Mouse (Mus musculus) MEL (cell line): ENCODE measurements at regions not wholly inside any gene's neighbourhood (a gene's known extent, or its start where the extent isn't known, plus 50 kb on each side); places are given as distances from the start of the nearest gene placed in this dataset.
"Not testable (repeated sequence)": the region's sequence is repeated elsewhere in the genome, so short reads cannot be mapped to it uniquely, and the experiment has no call there.

ENCODE experiments used
- DNase-seq: peaks from one replicate; pipeline ENCODE4 v3.0.0; 2011; ENCODE audit warnings: low read depth, low spot score
- H3K27ac ChIP-seq: 2 replicates; pipeline ENCODE4 v1.5.1; 2012; ENCODE audit warnings: low read depth, mild to moderate bottlenecking, control low read depth, low read length, moderate library complexity; ENCODE audit not compliant: control insufficient read depth
- H3K27me3 ChIP-seq, 2 experiments: fragments of 150-350 bp in 1 of 2; sonication (generic) in 1 of 2; 2 replicates each; pipeline ENCODE4 v1.6.1; 2012; ENCODE audit warnings: low read length in 2 of 2, mild to moderate bottlenecking in 2 of 2, improper control_type of control experiment in 1 of 2, moderate library complexity in 1 of 2; ENCODE audit not compliant: insufficient read depth in 2 of 2, control insufficient read depth in 1 of 2
- H3K36me3 ChIP-seq, 2 experiments: 2 replicates each; pipeline ENCODE4 v1.6.1; 2012 to 2014; ENCODE audit warnings: low read length in 2 of 2, improper control_type of control experiment in 1 of 2, inconsistent platforms in 1 of 2, mild to moderate bottlenecking in 1 of 2; ENCODE audit not compliant: insufficient read depth in 2 of 2, control insufficient read depth in 1 of 2
- H3K4me1 ChIP-seq, 2 experiments: fragments of 150-350 bp in 1 of 2; sonication (generic) in 1 of 2; 2 replicates each; pipeline ENCODE4 v1.6.1; 2012; ENCODE audit warnings: low read length in 2 of 2, improper control_type of control experiment in 1 of 2, mild to moderate bottlenecking in 1 of 2; ENCODE audit not compliant: insufficient read depth in 2 of 2, control insufficient read depth in 1 of 2
- H3K4me3 ChIP-seq, 2 experiments: fragments of 150-350 bp in 1 of 2; sonication (generic) in 1 of 2; 2 replicates each; pipeline ENCODE4 v1.5.1; 2012; ENCODE audit warnings: low read depth in 2 of 2, low read length in 2 of 2, mild to moderate bottlenecking in 2 of 2, moderate library complexity in 2 of 2, control low read depth in 1 of 2, improper control_type of control experiment in 1 of 2; ENCODE audit not compliant: control insufficient read depth in 1 of 2, insufficient read depth in 1 of 2
- H3K79me2 ChIP-seq: 2 replicates; pipeline ENCODE4 v1.6.1; 2012; ENCODE audit warnings: mild to moderate bottlenecking, low read length, moderate library complexity; ENCODE audit not compliant: control insufficient read depth, poor library complexity, insufficient read depth
- H3K9ac ChIP-seq: 2 replicates; pipeline ENCODE4 v1.6.1; 2012; ENCODE audit warnings: low read depth, mild to moderate bottlenecking, control low read depth, low read length, moderate library complexity; ENCODE audit not compliant: control insufficient read depth, poor library complexity, severe bottlenecking
- H3K9me3 ChIP-seq: fragments of 150-350 bp; sonication (generic); replicated peaks from 2 replicates; pipeline ENCODE4 v1.6.1; 2012; ENCODE audit warnings: mild to moderate bottlenecking, low read length, improper control_type of control experiment, moderate library complexity; ENCODE audit not compliant: insufficient read depth
- CHD1 ChIP-seq: IDR thresholded peaks from 2 replicates; pipeline ENCODE4 v1.6.1; 2012; ENCODE audit warnings: low read depth, mild to moderate bottlenecking, inconsistent platforms, low read length, improper control_type of control experiment
- ELF1 ChIP-seq: IDR thresholded peaks from 2 replicates; pipeline ENCODE4 v1.6.1; 2014; ENCODE audit warnings: low read depth, mild to moderate bottlenecking, inconsistent platforms, low read length, improper control_type of control experiment, moderate library complexity
- ETS1 ChIP-seq: IDR thresholded peaks from 2 replicates; pipeline ENCODE4 v1.6.1; 2012; ENCODE audit warnings: low read depth, mild to moderate bottlenecking, inconsistent platforms, low read length, improper control_type of control experiment, moderate library complexity
- GATA1 ChIP-seq: IDR thresholded peaks from 2 replicates; pipeline ENCODE4 v1.6.1; 2011; ENCODE audit warnings: low read depth, low read length, improper control_type of control experiment
- JUND ChIP-seq: IDR thresholded peaks from 2 replicates; pipeline ENCODE4 v1.6.1; 2011; ENCODE audit warnings: low read depth, mild to moderate bottlenecking, improper control_type of control experiment, low read length
- KAT2A ChIP-seq: conservative IDR thresholded peaks from 2 replicates; pipeline ENCODE4 v1.6.1; 2012; ENCODE audit warnings: low read depth, low read length, improper control_type of control experiment, inconsistent platforms
- MAZ ChIP-seq: IDR thresholded peaks from 2 replicates; pipeline ENCODE4 v1.6.1; 2012; ENCODE audit warnings: low read depth, mild to moderate bottlenecking, inconsistent platforms, low read length, improper control_type of control experiment
- MYC ChIP-seq: IDR thresholded peaks from 2 replicates; pipeline ENCODE4 v1.6.1; 2011; ENCODE audit warnings: low read depth, mild to moderate bottlenecking, low read length, improper control_type of control experiment, moderate library complexity
- NELFE ChIP-seq: IDR thresholded peaks from 2 replicates; pipeline ENCODE4 v1.6.1; 2011; ENCODE audit warnings: low read depth, low read length, improper control_type of control experiment
- POLR2A ChIP-seq, 2 experiments: IDR thresholded peaks; 2 replicates each; pipeline ENCODE4 v1.6.1; 2011 to 2012; ENCODE audit warnings: low read length in 2 of 2, mild to moderate bottlenecking in 2 of 2, control low read depth in 1 of 2, improper control_type of control experiment in 1 of 2, low read depth in 1 of 2, moderate library complexity in 1 of 2; ENCODE audit not compliant: control insufficient read depth in 1 of 2, insufficient read depth in 1 of 2, poor library complexity in 1 of 2
- RAD21 ChIP-seq: IDR thresholded peaks from 2 replicates; pipeline ENCODE4 v1.6.1; 2011; ENCODE audit warnings: mild to moderate bottlenecking, low read depth, low read length, improper control_type of control experiment
- RCOR1 ChIP-seq: IDR thresholded peaks from 2 replicates; pipeline ENCODE4 v1.6.1; 2012; ENCODE audit warnings: low read depth, mild to moderate bottlenecking, inconsistent platforms, low read length, improper control_type of control experiment
- SMC3 ChIP-seq: IDR thresholded peaks from 2 replicates; pipeline ENCODE4 v1.6.1; 2011; ENCODE audit warnings: low read depth, low read length, improper control_type of control experiment
- USF2 ChIP-seq, 2 experiments: IDR thresholded peaks; 2 replicates each; pipeline ENCODE4 v1.6.1; 2011 to 2012; ENCODE audit warnings: improper control_type of control experiment in 2 of 2, low read length in 2 of 2, borderline replicate concordance in 1 of 2, inconsistent platforms in 1 of 2, low read depth in 1 of 2, mild to moderate bottlenecking in 1 of 2; ENCODE audit not compliant: insufficient read depth in 1 of 2
- ZKSCAN1 ChIP-seq: IDR thresholded peaks from 2 replicates; pipeline ENCODE4 v1.6.1; 2012; ENCODE audit warnings: low read depth, mild to moderate bottlenecking, inconsistent platforms, low read length, improper control_type of control experiment, moderate library complexity
- ZNF384 ChIP-seq: IDR thresholded peaks from 2 replicates; pipeline ENCODE4 v1.6.1; 2012; ENCODE audit warnings: low read depth, mild to moderate bottlenecking, inconsistent platforms, low read length, improper control_type of control experiment

DNA sequence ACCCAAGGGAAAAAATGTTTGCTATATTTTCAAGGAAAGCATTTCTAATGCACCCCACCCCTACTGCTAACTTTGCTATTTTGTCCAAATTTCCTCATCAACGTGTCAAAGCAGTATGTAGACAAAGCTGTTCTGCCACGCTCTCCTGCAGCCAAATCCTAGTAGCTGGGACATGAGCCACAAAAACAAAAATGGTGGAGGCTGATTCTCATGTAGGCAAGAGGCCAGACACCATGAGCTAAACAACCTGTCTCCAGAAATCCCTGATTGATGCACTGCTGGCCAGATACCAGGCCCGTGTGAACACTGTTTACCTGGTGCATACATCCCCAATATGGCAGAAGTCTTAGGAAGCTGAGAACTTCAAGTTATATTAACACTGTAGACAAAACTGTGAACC lies 166.6 kb downstream of the Kcns3 start:
- no peaks in the 10 kb centered on the region for H3K27me3 ChIP-seq
- no peak overlapping the region for H3K9ac ChIP-seq
- H3K27ac ChIP-seq: no peak overlapping the region
- TF ChIP-seq CHD1: no peak
- TF ChIP-seq ETS1: no peak
- TF ChIP-seq JUND: no peak
- no peak for TF ChIP-seq ELF1
- no peak for TF ChIP-seq USF2 (IDR thresholded peaks at IDR 0.05; ENCODE audit: borderline replicate concordance in 1 of 2, insufficient read depth in 1 of 2, low read depth in 1 of 2, low read length in 2 of 2)
- DNase-seq: no peak
- H3K4me3 ChIP-seq: no peak overlapping the region
- H3K9me3 ChIP-seq: no peaks in the 10 kb centered on the region
- no peaks in the 10 kb centered on the region for H3K79me2 ChIP-seq
- H3K36me3 ChIP-seq: no peaks in the 10 kb centered on the region
- no peaks in the 10 kb centered on the region for H3K4me1 ChIP-seq

DNA sequence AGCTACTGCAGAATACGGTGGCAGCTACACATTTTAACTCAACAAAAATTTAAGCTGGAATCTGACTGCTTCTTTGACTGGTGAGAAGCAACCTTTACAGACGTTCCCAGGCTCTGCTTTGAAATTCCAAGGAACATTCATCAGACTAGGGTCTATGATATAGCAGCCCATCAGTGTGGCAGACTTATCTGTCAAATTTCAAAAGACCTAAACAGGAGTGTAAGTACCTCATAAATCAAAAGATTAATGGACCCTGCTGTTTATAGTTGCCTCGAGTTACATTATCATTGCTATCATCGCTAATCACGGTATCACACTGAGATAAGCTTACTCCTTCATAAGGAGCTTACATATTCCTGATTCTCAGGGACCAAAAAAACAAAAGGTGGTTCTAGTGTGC lies 201.7 kb downstream of the Kcns3 start:
- no peak for DNase-seq
- no peak overlapping the region for H3K9ac ChIP-seq
- H3K9me3 ChIP-seq: no peaks in the 10 kb centered on the region
- no peaks in the 10 kb centered on the region for H3K27me3 ChIP-seq
- no peaks in the 10 kb centered on the region for H3K36me3 ChIP-seq
- H3K79me2 ChIP-seq: no peaks in the 10 kb centered on the region
- H3K4me1 ChIP-seq: no peaks in the 10 kb centered on the region
- H3K27ac ChIP-seq: no peak overlapping the region
- H3K4me3 ChIP-seq: no peak overlapping the region
- TF ChIP-seq SMC3 (no peak), ZNF384 (no peak), KAT2A (no peak), GATA1 (no peak), RCOR1 (no peak), MAZ (no peak), ETS1 (no peak), ELF1 (no peak), ZKSCAN1 (no peak), NELFE (no peak)

DNA sequence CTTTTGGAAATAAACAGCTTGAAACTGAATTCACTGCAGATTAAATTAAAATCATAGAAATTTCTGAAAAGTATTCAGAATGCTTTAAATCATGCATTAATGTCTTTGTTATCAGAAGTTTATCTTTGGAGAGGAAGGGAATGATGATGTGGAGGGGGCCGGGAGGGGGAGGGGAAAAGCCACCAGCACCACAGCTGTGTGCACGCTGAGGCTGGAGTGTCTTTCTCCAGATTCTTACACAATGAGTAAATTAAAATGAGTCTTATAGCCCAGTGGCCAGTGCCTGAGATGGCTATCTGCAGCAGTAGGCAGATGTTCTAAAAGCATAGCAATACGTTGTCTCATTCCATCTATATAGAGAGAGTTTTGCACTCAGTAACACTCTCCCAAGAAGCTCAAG lies 209.8 kb downstream of the Kcns3 start:
- Histone ChIP-seq H3K79me2 (no peaks in the 10 kb centered on the region), H3K4me3 (no peak overlapping the region), H3K27me3 (no peaks in the 10 kb centered on the region), H3K36me3 (no peaks in the 10 kb centered on the region), H3K9ac (no peak overlapping the region), H3K27ac (no peak overlapping the region), H3K9me3 (no peaks in the 10 kb centered on the region), H3K4me1 (no peaks in the 10 kb centered on the region)
- no peak for DNase-seq
- TF ChIP-seq MYC: no peak
- TF ChIP-seq MAZ: no peak
- no peak for TF ChIP-seq RAD21
- no peak for TF ChIP-seq KAT2A
- no peak for TF ChIP-seq ETS1
- TF ChIP-seq POLR2A (IDR thresholded peaks at IDR 0.05; ENCODE audit: control insufficient read depth in 1 of 2, insufficient read depth in 1 of 2, low read depth in 1 of 2, low read length in 2 of 2, poor library complexity in 1 of 2): no peak

DNA sequence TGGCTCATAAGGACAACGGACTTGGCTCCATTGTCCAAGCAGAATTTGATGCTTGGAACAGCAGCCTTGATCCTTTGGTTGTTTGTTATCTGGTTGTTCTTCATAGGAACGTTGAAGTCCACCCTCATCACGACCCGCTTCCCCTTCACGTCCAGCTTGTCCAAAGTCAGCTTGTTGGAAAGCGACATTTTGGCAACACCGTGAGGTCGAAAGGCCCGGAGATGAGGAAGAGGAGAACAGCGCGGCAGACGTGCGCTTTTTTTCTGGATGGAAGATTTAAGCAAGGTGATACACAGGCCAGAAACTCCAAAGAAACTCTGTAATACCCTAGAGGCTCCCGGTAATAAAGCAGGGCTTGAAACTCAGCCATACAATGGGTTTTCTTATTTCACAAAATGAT lies 250.8 kb downstream of the Kcns3 start:
- DNase-seq, H3K27ac ChIP-seq, H3K9ac ChIP-seq, H3K4me3 ChIP-seq, H3K36me3 ChIP-seq, H3K27me3 ChIP-seq, H3K9me3 ChIP-seq, H3K79me2 ChIP-seq, H3K4me1 ChIP-seq: not testable (repeated sequence)
